Mouse (Mus musculus) v-Abl transformed pro-B cells (cell line): ENCODE data around the gene Fbxl3.

Experiments
- in situ Hi-C, 2 experiments: fragments of 400-800 bp; cut with MboI; formaldehyde crosslinking; loops; one replicate each; pipeline ENCODE4 v1.15.1; 2025; ENCODE audit not compliant: unreplicated experiment in 2 of 2

Gene Fbxl3

DNA sequence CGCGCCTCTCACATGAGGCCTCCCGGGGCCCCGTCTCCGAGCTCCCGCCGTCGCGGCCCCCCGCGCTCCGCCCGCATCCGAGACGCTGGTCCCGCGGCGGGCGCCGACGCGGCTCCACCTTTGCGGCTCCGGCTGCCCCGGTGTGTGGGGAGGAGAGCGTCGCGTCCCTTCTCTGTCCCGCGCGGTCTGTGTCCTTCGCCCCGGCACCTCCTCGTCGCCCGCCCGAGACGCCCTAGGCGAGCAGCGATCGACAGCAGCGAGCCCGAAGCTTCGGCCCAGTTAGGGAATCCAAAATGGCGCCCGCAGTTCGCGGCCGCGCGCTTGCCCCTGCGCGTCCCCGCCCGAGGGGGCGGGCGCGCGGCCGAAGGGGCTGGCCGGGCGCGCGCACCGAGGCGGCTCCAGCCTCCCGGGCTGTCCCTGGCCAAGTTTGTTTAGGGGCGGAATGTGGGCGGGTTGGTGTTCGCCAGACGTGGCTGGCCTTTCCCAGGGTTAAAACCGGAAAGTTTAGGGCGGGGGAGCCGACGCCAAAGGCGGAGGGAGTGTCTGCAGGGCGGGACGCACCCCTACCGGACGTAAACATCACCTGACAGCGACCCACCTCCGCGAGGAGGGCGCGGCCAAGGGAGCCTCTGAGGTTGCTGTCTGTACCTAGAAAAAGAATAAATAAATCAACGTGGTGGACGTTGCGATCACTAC, at the start of gene Fbxl3:
Fbxl3 (minus strand) TSS at position 329 of the 696 bp plus-strand sequence.
- in situ Hi-C loops = no loop called here

DNA sequence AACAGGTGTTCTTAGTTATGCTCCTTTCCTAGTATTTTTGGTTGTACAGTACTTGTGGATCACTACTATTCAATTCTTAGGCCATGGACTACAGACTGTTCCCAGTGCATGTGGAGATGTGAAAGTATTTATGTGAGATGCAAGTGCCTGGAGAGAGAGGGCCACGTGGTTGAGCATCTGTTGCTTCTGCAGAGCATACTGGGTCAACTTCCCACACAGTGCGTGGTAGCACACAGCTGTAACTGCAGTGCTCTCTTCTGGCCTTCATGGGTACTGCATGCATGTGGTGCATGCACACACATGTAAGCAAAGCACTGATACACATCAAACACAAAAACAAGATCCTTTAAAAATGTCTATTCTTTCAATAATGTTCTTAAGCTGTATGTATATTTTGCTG, 32.6 kb upstream of the Fbxl3 start:
- in situ Hi-C loops = loop anchor here in 1 of 2 experiments (10.0 kb wide), 1 partner anchor 63 kb away; no protein-coding TSS in a partner anchor

DNA sequence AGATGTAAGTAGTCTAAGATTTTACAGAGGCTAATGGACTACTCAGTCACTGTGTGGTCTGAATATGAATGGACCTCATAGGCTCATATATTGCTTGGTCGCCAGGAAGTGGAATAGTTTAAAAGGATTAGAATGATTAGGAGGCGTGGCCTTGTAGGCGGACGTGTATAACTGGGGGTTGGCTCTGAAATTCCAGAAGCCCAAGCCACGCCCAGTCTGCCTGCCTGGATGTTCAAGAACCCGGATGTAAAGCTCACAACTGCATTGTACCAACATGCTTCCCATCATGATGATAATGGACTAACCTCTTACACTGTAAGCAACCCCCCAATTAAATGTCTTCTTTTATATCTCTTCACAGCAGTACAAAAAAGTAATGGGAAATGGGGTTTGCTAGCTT, 26.4 kb upstream of the Fbxl3 start:
- in situ Hi-C loops = no loop called here

DNA sequence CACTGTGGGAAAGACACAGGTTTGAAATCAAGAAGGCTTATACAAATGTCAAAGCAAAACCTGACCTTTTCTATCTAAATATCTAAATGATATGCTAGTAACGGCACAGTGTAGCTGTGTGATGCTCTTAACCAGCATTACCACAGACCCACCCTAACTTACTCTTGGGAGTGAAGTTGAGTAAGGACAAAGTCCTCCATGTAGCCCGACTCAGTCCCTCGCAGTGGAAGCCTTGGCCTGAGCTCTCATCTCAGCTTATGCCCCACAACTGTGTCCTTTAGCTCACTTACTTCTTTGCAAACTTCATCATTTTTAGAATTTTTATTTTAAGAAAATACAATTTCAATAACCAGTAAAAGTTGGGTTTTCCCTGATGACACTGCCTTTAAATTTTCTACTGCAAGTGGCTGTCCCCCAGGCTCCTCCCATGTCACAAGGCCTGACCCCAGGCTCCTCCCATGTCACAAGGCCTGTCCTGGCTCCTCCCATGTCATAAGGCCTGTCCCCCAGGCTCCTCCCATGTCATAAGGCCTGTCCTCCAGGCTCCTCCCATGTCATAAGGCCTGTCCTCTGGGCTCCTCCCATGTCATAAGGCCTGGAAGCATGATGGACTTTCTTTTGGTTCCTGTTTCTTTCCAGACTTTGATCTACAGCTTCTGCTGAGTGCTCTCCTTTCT, 15.8 kb upstream of the Fbxl3 start:
- in situ Hi-C loops = no loop called here

DNA sequence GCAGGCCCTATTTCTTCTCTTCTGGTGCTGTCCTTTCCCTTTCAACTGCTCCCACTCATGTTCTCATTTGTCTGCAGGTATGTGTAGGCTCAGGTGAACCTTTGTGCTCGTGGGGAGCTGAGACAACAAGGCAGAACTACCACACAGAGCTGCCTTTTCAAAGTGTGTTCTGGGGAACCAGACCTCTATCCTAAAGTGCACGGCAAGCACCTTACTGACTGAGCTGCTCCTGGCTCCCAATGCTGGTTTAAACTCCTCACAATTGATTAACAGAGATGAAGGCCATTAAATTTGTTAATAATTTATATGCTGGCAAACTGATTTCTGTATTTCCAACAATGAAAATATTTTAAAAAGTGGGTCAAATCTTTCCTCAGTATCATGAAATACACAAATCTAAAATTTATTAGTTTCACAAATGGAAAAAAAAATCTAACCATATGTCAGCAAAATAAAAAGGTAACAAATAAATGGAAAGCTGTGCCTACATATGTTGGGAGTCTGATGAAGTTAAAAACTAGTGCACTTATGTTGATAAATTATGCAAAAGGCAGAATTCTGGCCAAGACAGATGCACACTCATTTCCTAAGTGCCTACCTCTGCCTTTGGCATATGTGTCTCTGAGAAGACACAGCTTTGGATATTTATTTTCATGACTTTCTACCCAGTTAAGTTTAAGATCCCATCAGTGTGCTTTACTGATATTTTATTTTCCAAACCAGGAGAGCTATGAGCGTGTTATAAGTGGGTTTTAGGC, 13.4 kb upstream of the Fbxl3 start:
- in situ Hi-C loops = no loop called here

DNA sequence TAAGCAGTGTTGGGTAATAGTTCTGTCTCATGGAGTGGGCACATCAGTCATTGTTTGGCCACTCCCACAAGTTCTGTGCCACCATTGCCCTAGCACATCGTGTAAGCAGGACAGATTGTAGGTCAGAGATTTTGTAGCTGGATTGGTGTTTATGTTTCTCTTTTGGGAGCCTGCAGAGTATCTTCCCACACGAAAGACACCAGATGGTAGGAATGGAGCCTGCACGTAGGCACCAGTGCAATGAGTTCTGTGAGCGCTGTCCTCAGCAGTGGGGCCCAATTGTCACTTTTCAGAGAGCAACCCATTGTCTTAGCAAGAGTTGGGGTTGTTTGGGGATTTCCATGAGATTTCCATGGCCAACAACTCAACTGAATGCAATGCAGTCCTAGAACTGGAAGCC, 10.6 kb upstream of the Fbxl3 start:
- in situ Hi-C loops = no loop called here

DNA sequence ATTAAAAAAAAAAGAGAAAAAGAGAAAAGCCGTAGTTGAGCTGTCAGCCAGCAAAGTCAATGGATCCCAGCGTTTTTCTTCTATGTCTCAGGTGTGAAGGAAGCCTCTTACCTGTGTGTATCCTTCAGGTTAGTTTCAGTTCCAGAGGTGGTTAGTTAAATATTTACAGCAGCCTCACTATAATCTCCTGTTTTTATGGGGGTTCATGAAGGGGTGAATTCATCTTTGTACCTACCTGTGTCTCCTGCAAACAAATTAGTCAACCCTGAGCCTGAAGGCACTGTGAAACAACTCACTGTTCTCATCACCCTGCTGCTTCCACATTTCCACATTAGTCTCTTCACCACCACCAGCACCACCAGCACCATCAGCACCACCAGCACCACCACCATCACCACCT, 6.9 kb upstream of the Fbxl3 start:
- in situ Hi-C loops = no loop called here

DNA sequence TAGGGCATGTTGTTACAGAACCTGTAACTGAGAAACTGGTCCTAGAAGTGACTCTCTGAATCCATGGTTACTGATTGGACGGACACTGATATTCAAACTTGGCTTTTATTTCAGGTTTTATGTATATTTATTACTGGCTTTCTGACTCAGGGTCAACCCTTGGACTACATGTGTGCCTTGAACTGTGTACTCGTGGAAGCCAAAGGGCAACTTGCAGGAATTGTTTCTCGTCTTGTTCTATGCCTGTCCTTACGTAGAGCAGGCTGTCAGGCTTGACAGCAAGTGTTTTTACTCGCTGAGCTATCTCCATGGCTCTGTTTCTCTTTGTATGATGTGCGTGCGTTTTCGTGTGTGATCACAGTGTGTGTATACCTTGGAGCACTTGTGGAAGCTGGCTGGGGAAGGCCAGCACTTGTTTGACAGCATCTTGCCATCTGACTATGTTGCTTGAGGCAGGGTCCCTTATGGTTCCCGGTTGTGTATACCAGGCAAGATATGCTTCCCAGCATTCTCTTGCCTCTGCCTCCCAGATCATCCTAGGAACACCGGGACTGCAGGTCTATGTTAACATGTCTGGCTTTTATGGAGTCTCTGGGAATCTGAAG, 3.5 kb upstream of the Fbxl3 start:
- in situ Hi-C loops = no loop called here

DNA sequence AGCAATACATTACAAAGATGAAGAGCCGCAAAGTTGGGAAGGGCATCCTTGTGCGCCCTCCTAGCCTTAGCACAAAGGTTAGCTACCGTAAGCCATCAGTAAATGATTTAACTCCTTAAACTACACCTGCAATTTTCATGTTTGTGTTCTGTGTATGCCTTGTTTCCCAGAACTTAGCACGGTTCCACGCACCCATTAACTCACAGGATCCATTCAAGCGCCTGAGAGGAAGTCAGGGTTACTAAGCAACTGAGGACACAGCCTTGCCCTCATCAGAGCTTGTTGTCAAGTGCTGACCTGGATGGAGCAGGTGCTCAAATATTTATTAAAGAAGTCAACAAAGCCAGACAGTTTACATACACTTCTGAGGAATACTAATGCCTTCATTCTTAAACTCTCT, 2.9 kb upstream of the Fbxl3 start:
- in situ Hi-C loops = no loop called here

DNA sequence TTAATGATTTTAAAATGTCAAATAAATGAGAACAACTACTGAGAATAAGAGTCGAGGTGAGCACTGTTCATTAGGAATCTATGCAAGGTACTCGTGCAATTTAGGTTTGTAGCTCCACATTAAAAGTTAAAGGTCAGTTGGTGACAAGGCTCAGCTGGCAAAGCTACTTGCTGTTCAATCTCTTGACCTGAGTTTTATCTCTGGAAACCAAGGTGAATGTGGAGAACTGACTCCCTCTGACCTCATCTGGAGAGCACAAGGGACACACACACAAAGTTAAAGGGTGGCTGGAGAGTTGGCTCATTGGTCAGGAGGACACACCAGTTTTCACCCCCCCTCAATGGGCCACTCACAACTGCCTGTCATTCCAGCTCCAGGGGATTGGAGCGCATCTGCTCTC, 1.8 kb upstream of the Fbxl3 start:
- in situ Hi-C loops = no loop called here

DNA sequence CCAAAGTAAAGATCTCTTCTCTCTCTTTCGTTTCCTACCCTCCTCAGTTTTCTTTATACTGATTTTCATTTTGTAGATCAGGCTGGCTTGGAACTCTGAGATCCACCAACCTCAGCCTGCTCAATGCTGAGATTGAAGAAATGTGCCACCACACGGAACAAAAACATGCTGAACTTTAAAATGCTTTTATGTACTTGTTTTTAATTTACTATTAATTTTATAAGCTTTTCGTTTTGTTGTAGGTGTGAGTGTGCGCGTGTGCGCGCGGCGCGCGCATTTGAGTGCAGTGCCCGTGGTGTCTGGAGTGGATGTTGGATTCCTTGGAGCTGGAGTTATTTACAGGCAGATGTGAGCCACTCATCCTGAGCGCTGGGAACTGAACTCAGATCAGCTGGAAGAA, 930 bp upstream of the Fbxl3 start:
- in situ Hi-C loops = no loop called here

DNA sequence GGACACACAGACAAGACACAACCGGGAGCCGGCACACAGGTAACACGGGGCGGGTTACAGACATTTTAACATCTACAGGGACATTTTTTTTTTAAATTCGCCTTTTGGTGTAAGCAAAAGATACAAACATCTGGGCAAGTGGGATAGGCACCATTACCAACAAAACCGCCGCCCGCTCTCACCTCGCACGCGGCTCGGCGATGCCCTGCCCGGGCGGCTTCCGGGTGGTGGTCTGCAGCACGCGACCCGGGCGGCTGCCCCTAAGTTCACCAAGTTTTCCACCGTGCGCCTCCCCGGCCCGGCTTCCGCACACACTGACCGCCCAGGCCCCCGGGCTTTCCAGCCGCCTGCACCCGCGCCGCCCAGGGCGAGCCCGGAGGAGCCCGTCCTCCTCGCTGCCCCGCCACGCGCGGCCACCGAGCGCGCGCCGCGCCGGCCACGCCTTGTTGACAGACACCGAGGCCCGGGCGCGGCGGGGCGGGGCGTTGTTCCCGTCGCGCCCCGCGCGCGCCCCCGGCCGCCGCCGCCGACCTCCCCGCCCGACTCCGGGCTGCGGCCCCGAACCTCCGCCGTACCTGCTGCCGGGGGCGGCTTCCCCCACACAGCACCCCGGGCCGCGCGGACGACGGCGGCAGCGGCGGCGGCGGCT, 655 bp downstream of the Fbxl3 start:
- in situ Hi-C loops = no loop called here

DNA sequence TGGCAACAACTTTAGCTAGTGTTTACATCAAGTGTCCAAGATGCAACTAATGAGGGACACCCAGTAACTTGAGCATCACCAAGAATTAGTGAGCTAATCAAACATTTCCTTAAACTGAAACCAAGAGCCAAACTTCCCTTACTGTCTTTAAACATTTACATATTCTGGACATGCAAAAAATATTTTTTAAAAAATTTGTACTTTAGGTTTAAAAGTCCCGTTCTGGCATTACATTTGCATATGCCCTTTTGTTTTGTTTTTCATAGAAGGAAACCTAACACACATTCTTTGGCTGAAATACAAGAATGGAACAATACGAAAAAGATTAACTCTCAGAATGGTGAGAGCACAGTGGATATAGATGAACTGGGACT, 1.2 kb downstream of the Fbxl3 start:
- in situ Hi-C loops = no loop called here

DNA sequence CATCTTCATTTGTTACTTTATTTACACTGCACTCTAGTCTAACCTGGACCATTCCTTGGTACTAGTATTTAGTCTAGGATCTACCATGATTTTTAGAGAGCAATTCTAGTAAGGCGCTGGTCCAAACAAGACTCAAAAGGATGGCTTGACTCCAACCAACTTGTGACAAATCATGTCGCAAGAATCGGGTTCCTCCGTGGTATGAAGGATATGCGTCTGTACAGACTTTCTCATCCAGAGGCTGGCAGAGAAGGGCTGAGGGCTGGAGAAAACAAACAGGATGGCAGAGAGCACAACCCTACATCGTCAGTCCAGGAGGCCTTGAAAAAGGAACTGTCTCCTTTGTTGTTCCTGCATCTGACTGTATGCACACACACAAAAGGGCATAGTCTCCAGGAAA, 2.7 kb downstream of the Fbxl3 start:
- in situ Hi-C loops = no loop called here

DNA sequence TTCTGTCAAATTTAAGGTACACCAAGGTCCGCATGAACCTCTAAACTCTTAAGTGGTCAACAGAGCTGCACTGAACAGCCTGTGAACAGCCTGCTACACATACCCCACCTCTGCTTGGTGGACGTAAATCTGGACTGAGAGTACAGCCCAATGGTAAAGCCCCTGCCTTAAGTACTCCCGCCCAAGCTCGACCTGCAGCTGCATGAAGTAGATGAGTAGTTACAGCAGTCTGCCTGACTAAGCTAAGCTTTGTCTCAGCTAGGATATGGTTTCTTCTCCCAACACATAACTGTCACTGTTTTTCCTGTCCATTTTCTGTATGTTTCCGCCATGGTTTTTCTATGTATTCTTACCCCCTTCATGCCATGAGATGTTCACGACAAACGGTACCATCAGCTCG, 3.5 kb downstream of the Fbxl3 start:
- in situ Hi-C loops = no loop called here

DNA sequence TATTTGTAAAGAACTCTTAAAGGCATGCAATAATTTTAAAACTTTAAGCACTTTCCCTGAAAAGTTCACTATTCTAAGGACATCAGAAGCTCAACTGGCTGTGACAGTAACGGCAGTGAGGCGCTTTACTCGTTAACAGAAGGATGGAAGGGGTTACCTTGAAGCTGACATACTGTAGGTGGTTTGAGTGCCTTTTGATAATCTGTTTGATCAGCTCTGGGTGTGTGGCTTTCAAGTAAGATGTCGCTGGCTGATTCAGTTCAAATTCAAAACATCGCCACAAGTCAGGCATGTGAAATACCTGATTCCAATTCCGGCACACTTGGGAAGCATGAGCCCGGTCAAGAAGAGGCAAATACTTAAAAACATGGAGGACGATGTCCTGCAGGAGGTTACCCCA, 4.3 kb downstream of the Fbxl3 start:
- in situ Hi-C loops = no loop called here

DNA sequence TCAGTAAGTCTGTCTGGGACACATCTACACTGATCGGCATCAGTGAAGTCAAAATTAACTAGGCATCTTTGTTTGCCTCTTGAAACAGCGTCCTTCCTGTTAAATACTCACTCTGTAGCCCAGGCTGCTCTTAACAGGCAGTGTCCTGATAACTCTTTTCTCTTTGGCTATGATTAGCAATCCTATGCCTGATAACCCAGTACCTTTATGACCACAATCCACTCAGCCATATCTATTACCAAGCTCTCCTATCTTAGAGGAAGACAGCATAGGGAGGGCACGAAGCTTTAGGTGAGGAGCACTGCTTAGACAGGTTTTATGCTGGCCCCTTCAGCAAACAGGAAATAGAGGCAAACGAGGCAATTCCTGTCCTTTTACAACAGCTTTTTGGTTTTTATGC, 5.7 kb downstream of the Fbxl3 start:
- in situ Hi-C loops = no loop called here

DNA sequence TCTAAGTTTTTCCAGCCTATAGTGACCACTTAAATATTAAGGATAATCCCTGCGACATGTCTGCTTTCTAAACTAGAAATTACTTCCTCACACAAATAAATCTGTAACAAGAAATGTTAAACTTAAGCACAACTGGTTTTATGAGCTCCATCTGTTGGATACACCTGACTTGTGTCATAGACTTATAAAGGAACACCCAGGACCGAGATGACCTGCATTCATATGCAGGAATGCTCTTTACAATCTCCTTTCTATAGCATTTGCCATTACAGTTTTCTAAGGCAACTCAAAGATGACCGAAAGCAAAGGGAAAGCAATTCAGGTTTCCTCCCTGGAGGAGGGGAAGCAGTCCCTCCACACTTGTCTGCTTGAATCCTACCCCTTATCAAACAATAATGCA, 6.1 kb downstream of the Fbxl3 start:
- in situ Hi-C loops = no loop called here

DNA sequence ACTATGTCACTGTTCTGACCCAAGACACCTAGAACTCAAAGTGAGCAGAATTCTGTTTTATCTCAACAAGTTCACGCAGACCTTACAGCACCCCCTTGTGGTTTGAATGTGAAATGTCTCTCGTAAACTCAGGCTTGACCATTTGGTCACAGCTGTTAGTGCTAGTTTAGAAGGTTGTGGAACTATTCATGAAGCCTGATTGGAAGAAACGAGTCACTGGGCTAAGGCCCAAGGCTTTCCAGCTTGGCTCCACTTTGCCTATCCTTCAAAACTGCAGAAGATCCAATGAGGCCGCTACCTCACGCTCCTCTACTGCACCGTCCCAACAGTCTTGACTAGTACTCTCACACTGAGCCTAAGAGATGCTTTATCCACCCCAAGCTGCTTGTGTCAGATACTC, 10.7 kb downstream of the Fbxl3 start:
- in situ Hi-C loops = no loop called here

DNA sequence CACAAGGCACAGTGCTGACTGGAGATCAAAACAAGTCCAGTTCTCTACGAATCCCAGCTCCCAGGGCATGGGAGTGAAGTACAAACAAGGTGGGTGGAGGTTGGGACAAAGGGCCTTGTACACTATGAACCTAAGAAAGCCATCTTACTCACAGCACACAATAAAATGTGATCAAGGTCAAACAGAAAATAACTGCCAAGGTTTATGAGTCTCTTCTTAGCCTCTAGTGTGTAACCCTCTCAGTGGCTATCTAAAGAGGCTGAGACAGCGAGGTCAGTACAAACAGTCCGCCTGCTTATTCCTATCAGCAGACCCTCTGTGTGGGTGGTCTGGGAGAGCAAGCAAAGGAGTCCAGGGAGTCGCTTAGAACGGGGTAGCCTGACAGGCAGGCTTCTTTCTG, 11.5 kb downstream of the Fbxl3 start:
- in situ Hi-C loops = no loop called here
